Mouse (Mus musculus) liver, embryonic 16.5 days (tissue): ENCODE measurements around the gene Elmo1. TPM values are rescaled to one million over a fixed set of nuclear protein-coding genes. Genes with fewer than 3 reads are reported as not detected.

Experiments
- ATAC-seq: fragments of 200-750 bp; cut with Nextera tagmentation; 2 replicates; pipeline ENCODE4 v1.8.0; 2017; ENCODE audit warnings: low read depth, mild to moderate bottlenecking, moderate number of reproducible peaks, moderate library complexity
- H3K27ac ChIP-seq: fragments of 300-500 bp; sonication (generic); 2 replicates; pipeline ENCODE4 v1.5.1; 2014; ENCODE audit warnings: mild to moderate bottlenecking, low read length
- H3K27me3 ChIP-seq: fragments of 300-500 bp; sonication (generic); 2 replicates; pipeline ENCODE4 v1.6.1; 2014; ENCODE audit warnings: low read depth, low read length, mixed read lengths; ENCODE audit not compliant: control insufficient read depth, insufficient read depth
- H3K36me3 ChIP-seq: fragments of 300-500 bp; sonication (generic); 2 replicates; pipeline ENCODE4 v1.6.1; 2014; ENCODE audit warnings: mild to moderate bottlenecking; ENCODE audit not compliant: control insufficient read depth, insufficient read depth
- H3K4me1 ChIP-seq: fragments of 300-500 bp; sonication (generic); 2 replicates; pipeline ENCODE4 v1.6.1; 2014; ENCODE audit warnings: low read depth, low read length, mixed read lengths; ENCODE audit not compliant: control insufficient read depth
- H3K4me2 ChIP-seq: fragments of 300-500 bp; sonication (generic); 2 replicates; pipeline ENCODE4 v1.6.1; 2014; ENCODE audit warnings: low read depth, low read length, mixed read lengths
- H3K4me3 ChIP-seq: fragments of 300-500 bp; sonication (generic); 2 replicates; pipeline ENCODE4 v1.5.1; 2014; ENCODE audit warnings: low read depth, mild to moderate bottlenecking, low read length
- H3K9ac ChIP-seq: fragments of 300-500 bp; sonication (generic); 2 replicates; pipeline ENCODE4 v1.6.1; 2014; ENCODE audit warnings: low read depth, low read length
- H3K9me3 ChIP-seq: fragments of 300-500 bp; sonication (generic); replicated peaks from 2 replicates; pipeline ENCODE4 v1.6.1; 2016; ENCODE audit warnings: low read length; ENCODE audit not compliant: control insufficient read depth
- WGBS: fragments of 180-500 bp; shearing (Covaris S2); extraction: QIAGEN DNeasy Blood & Tissue Kit; methylation state at CpG from one replicate; pipeline ENCODE4 v1.1.7; 2014; ENCODE audit not compliant: insufficient replicate concordance; 5-methylcytosine and 5-hydroxymethylcytosine counted together
- polyA plus RNA-seq: library from polyadenylated mRNA; unstranded; fragments of >200 nt; fragmentation: Nextera tagmentation; extraction: Ambion mirVana; gene quantifications from 2 replicates; pipeline ENCODE4 v1.2.1, GENCODE M21; 2015

Gene Elmo1
- polyA plus RNA-seq, 1 experiment from 2014 or later: 5.8 TPM

GRCm38 (mm10) chr13:20050149-20050548 is 40.2 kb upstream of the Elmo1 start:
- Histone ChIP-seq H3K9me3 (no peaks in the 10 kb centered on the region), H3K27ac (no peak overlapping the region), H3K4me2 (no peak overlapping the region), H3K36me3 (no peaks in the 10 kb centered on the region), H3K9ac (no peak overlapping the region), H3K4me1 (no peaks in the 10 kb centered on the region), H3K4me3 (no peak overlapping the region), H3K27me3 (no peaks in the 10 kb centered on the region)
- no peak for ATAC-seq
- WGBS: 69% methylated on average over 10 of the region's 10 CpGs

DNA sequence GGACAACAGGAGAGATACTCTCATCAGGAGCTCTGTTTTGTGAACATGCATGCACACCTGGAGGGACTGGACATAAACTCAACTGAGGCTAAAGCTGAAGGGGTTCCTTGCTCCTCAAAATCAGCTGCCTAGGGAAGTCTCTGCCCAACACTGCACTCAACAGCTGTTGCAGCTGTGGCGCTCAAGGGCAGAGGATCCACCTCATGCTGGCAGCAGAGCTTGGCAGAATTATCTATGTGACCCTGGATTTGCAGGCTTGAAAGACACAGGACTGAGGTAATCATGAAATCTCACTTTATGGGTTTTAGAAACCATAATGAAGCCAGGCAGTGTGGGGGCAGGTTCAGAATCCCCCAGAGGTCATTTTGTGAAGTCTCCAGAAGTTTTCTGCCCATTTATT is 32.5 kb upstream of the Elmo1 start:
- H3K27ac ChIP-seq: no peak overlapping the region
- H3K9ac ChIP-seq: no peak overlapping the region
- 68% methylated on average over 1 of the region's 1 CpGs for WGBS
- no peaks in the 10 kb centered on the region for H3K36me3 ChIP-seq
- H3K9me3 ChIP-seq: no peaks in the 10 kb centered on the region
- no peak overlapping the region for H3K4me3 ChIP-seq
- no peaks in the 10 kb centered on the region for H3K4me1 ChIP-seq
- no peak for ATAC-seq
- H3K4me2 ChIP-seq: no peak overlapping the region
- H3K27me3 ChIP-seq: no peaks in the 10 kb centered on the region

GRCm38 (mm10) chr13:20061031-20061430 is 29.4 kb upstream of the Elmo1 start:
- no peak for ATAC-seq

GRCm38 (mm10) chr13:20063331-20063730 is 27.1 kb upstream of the Elmo1 start:
- no peak for ATAC-seq
- no peaks in the 10 kb centered on the region for H3K27me3 ChIP-seq
- H3K27ac ChIP-seq: no peak overlapping the region
- H3K36me3 ChIP-seq: no peaks in the 10 kb centered on the region
- no peak overlapping the region for H3K4me2 ChIP-seq
- no peak overlapping the region for H3K9ac ChIP-seq
- H3K4me3 ChIP-seq: no peak overlapping the region
- no peaks in the 10 kb centered on the region for H3K4me1 ChIP-seq
- 54% methylated on average over 5 of the region's 5 CpGs for WGBS
- H3K9me3 ChIP-seq: no peaks in the 10 kb centered on the region

More at GRCm38 (mm10) chr13:20061031-20061430, 29.4 kb upstream of the Elmo1 start:
- Histone ChIP-seq H3K9ac (no peak overlapping the region), H3K4me3 (no peak overlapping the region), H3K4me1 (no peaks in the 10 kb centered on the region), H3K36me3 (no peaks in the 10 kb centered on the region), H3K4me2 (no peak overlapping the region), H3K27me3 (no peaks in the 10 kb centered on the region), H3K27ac (no peak overlapping the region), H3K9me3 (no peaks in the 10 kb centered on the region)
- 56% methylated on average over 5 of the region's 5 CpGs for WGBS

DNA sequence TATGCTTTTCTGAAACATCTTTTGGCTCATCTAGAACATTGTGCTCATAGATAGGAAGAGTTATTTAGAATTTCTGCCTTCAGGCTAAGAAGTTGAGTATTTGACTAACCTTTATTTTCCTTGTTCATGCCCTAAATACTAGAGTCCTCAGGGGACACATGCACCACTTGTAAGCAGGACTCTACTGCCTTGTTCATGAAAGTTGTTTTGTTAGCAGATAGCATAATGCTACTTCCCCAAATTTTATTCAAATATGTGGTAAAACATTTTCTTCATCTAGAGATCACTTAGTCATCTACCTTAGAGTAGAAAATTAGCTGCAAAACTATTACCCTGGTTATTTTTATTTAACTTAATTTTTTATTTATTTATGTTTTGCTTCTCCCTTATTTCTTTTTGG is 18.4 kb upstream of the Elmo1 start:
- Histone ChIP-seq H3K27me3 (no peaks in the 10 kb centered on the region), H3K4me2 (no peak overlapping the region), H3K9ac (no peak overlapping the region), H3K4me3 (no peak overlapping the region), H3K27ac (no peak overlapping the region), H3K36me3 (no peaks in the 10 kb centered on the region), H3K4me1 (no peaks in the 10 kb centered on the region), H3K9me3 (no peaks in the 10 kb centered on the region)
- no peak for ATAC-seq

GRCm38 (mm10) chr13:20072994-20073393 is 17.4 kb upstream of the Elmo1 start:
- no peak overlapping the region for H3K9ac ChIP-seq
- 47% methylated on average over 5 of the region's 5 CpGs for WGBS
- no peak for ATAC-seq
- no peaks in the 10 kb centered on the region for H3K4me1 ChIP-seq
- H3K27ac ChIP-seq: no peak overlapping the region
- no peaks in the 10 kb centered on the region for H3K36me3 ChIP-seq
- no peak overlapping the region for H3K4me3 ChIP-seq
- no peak overlapping the region for H3K4me2 ChIP-seq
- H3K9me3 ChIP-seq: no peaks in the 10 kb centered on the region
- H3K27me3 ChIP-seq: no peaks in the 10 kb centered on the region

GRCm38 (mm10) chr13:20076521-20076920 is 13.9 kb upstream of the Elmo1 start:
- Histone ChIP-seq H3K27ac (no peak overlapping the region), H3K9ac (no peak overlapping the region), H3K36me3 (no peaks in the 10 kb centered on the region), H3K4me2 (no peak overlapping the region), H3K4me3 (no peak overlapping the region), H3K27me3 (no peaks in the 10 kb centered on the region), H3K4me1 (no peaks in the 10 kb centered on the region), H3K9me3 (no peaks in the 10 kb centered on the region)
- no peak for ATAC-seq
- WGBS: 58% methylated on average over 1 of the region's 1 CpGs

- H3K4me3 ChIP-seq: no peak overlapping the region
- no peaks in the 10 kb centered on the region for H3K27me3 ChIP-seq
- H3K4me2 ChIP-seq: no peak overlapping the region
- H3K9ac ChIP-seq: no peak overlapping the region
- 72% methylated on average over 3 of the region's 3 CpGs for WGBS
- no peak overlapping the region for H3K27ac ChIP-seq
- no peaks in the 10 kb centered on the region for H3K36me3 ChIP-seq
- H3K4me1 ChIP-seq: no peaks in the 10 kb centered on the region
- no peak for ATAC-seq
- no peaks in the 10 kb centered on the region for H3K9me3 ChIP-seq
Observed at GRCm38 (mm10) chr13:20077237-20077636, 13.2 kb upstream of the Elmo1 start.

DNA sequence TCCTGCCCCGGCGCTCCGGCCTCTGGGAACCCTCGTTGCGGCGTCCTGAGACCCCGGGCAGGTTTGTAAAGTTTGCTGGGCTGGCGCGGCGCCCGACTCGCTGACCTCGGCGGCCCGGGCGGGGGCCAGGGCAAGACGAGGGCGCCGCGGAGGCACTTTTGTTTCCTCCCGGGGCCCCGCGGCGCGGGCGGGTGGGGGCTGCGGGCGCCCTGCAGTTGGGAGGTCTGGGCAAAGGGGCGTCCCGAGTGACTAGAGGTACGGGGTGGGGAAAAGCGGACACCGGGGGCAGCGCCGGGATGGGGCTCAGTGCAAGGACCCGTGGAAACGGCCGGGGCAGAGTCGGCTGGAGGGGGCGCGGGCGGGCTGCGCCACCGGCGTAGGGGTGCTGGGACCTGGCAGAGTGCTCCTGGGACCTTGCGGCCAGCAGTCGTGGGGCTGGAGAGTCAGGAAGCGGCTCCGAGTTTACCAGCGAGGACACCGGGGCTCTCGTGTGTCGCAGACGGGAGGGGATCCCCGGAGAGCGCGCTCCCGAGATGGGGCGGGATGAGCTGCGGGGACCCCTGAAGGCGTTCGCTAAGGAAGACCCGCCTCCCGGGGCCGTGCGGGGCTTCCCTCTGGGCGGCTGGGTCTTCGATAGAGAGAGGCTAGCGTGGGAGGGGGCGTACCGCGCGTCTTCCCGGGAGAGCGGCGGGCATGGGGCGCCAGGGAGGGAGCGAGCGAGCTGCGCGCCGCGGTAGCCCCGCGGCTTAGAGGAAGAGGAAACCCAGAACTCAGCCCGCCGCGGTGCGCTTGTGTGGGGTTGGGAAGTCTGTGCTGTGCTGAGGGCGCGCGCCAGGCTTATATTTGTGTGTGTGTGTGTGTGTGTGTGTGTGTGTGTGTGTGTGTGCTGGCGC is 561 bp downstream of the Elmo1 start:
- Histone ChIP-seq H3K27me3 (peaks cover 37% of the 10 kb centered on the region), H3K9me3 (no peaks in the 10 kb centered on the region), H3K9ac (peak overlapping the region; percentile 68), H3K4me1 (peaks cover 3% of the 10 kb centered on the region; the same call in 1 of the 2 replicates), H3K4me2 (peak overlapping the region; percentile 61), H3K27ac (peak overlapping the region; percentile 81), H3K36me3 (no peaks in the 10 kb centered on the region), H3K4me3 (peak overlapping the region; percentile 68)
- ATAC-seq: peak; percentile 43
- WGBS: under 1% methylated on average over 80 of the region's 93 CpGs
